Mouse (Mus musculus): ENCODE measurements around the gene Bin2. TPM values are rescaled to one million over a fixed set of nuclear protein-coding genes. Genes with fewer than 3 reads are reported as not detected.

Gene Bin2
- polyA plus RNA-seq, 1 experiment from 2014 or later, result 40.6 TPM

- WGBS (ENCODE audit: insufficient replicate concordance), result 35% methylated on average over 6 of the region's 6 CpGs
- peaks cover 77% of the 10 kb centered on the region for H3K4me1 ChIP-seq
- H3K4me2 ChIP-seq, result peak overlapping the region; percentile 74
- no peaks in the 10 kb centered on the region for H3K36me3 ChIP-seq
- H3K9me3 ChIP-seq (replicated peaks), result no peaks in the 10 kb centered on the region
- ATAC-seq, result no peak
- H3K9ac ChIP-seq, result no peak overlapping the region
- no peaks in the 10 kb centered on the region for H3K27me3 ChIP-seq (replicated peaks)
- peak overlapping the region; percentile 66 for H3K27ac ChIP-seq
- peak overlapping the region; percentile 68 for H3K4me3 ChIP-seq
Observed at GRCm38 (mm10) chr15:100667420-100667819, 1.9 kb downstream of the Bin2 start.

GRCm38 (mm10) chr15:100666851-100667250 lies 2.5 kb downstream of the Bin2 start:
- WGBS (ENCODE audit: insufficient replicate concordance), result 7% methylated on average over 12 of the region's 12 CpGs
- no peaks in the 10 kb centered on the region for H3K36me3 ChIP-seq
- ATAC-seq, result no peak
- H3K9ac ChIP-seq, result 0 out of 2 replicates have a peak overlapping the region, but pooled peaks have one; percentile 2
- H3K27ac ChIP-seq, result peak overlapping the region; percentile 66
- peak overlapping the region; percentile 74 for H3K4me2 ChIP-seq
- no peaks in the 10 kb centered on the region for H3K9me3 ChIP-seq (replicated peaks)
- H3K4me3 ChIP-seq, result peak overlapping the region; percentile 68
- peaks cover 81% of the 10 kb centered on the region for H3K4me1 ChIP-seq
- no peaks in the 10 kb centered on the region for H3K27me3 ChIP-seq (replicated peaks)

- no peaks in the 10 kb centered on the region for H3K36me3 ChIP-seq
- H3K4me3 ChIP-seq, result peak overlapping the region; percentile 16
- ATAC-seq, result peak; percentile 43; the same call in 1 of the 2 replicates
- H3K4me2 ChIP-seq, result peak overlapping the region; percentile 74
- H3K4me1 ChIP-seq, result peaks cover 77% of the 10 kb centered on the region
- 3% methylated on average over 7 of the region's 7 CpGs for WGBS (ENCODE audit: insufficient replicate concordance)
- H3K9me3 ChIP-seq (replicated peaks), result no peaks in the 10 kb centered on the region
- H3K27me3 ChIP-seq (replicated peaks), result no peaks in the 10 kb centered on the region
- peak overlapping the region; percentile 66 for H3K27ac ChIP-seq
- H3K9ac ChIP-seq, result peak overlapping the region; percentile 22; the same call in 1 of the 2 replicates
Observed at GRCm38 (mm10) chr15:100666219-100666696, 3.1 kb downstream of the Bin2 start.

- WGBS (ENCODE audit: insufficient replicate concordance), result 26% methylated on average over 9 of the region's 9 CpGs
- H3K4me3 ChIP-seq, result peak overlapping the region; percentile 16
- no peak for ATAC-seq
- H3K9me3 ChIP-seq (replicated peaks), result no peaks in the 10 kb centered on the region
- peak overlapping the region; percentile 74 for H3K4me2 ChIP-seq
- H3K27me3 ChIP-seq (replicated peaks), result no peaks in the 10 kb centered on the region
- peaks cover 77% of the 10 kb centered on the region for H3K4me1 ChIP-seq
- H3K36me3 ChIP-seq, result no peaks in the 10 kb centered on the region
- H3K9ac ChIP-seq, result peak overlapping the region; percentile 22; the same call in 1 of the 2 replicates
- H3K27ac ChIP-seq, result peak overlapping the region; percentile 66
Observed at GRCm38 (mm10) chr15:100665411-100666218, 3.7 kb downstream of the Bin2 start.

GRCm38 (mm10) chr15:100664813-100665274 lies 4.5 kb downstream of the Bin2 start:
- no peaks in the 10 kb centered on the region for H3K36me3 ChIP-seq
- no peak for ATAC-seq
- H3K27ac ChIP-seq, result no peak overlapping the region
- peaks cover 74% of the 10 kb centered on the region for H3K4me1 ChIP-seq
- H3K9ac ChIP-seq, result no peak overlapping the region
- no peak overlapping the region for H3K4me3 ChIP-seq
- 32% methylated on average over 9 of the region's 9 CpGs for WGBS (ENCODE audit: insufficient replicate concordance)
- no peaks in the 10 kb centered on the region for H3K27me3 ChIP-seq (replicated peaks)
- H3K9me3 ChIP-seq (replicated peaks), result no peaks in the 10 kb centered on the region
- H3K4me2 ChIP-seq, result peak overlapping the region; percentile 74; the same call in 1 of the 2 replicates

- no peak for ATAC-seq
- H3K9me3 ChIP-seq (replicated peaks), result no peaks in the 10 kb centered on the region
- WGBS (ENCODE audit: insufficient replicate concordance), result 73% methylated on average over 5 of the region's 5 CpGs
Observed at GRCm38 (mm10) chr15:100660805-100661204, 8.5 kb downstream of the Bin2 start.

GRCm38 (mm10) chr15:100660306-100660705 lies 9.0 kb downstream of the Bin2 start:
- H3K9ac ChIP-seq, result no peak overlapping the region
- H3K9me3 ChIP-seq (replicated peaks), result no peaks in the 10 kb centered on the region
- WGBS (ENCODE audit: insufficient replicate concordance), result 64% methylated on average over 9 of the region's 9 CpGs
- no peak overlapping the region for H3K4me2 ChIP-seq
- no peak overlapping the region for H3K27ac ChIP-seq
- H3K4me3 ChIP-seq, result no peak overlapping the region
- peaks cover 37% of the 10 kb centered on the region for H3K4me1 ChIP-seq
- peaks cover 20% of the 10 kb centered on the region for H3K36me3 ChIP-seq
- no peak for ATAC-seq
- H3K27me3 ChIP-seq (replicated peaks), result no peaks in the 10 kb centered on the region

More at GRCm38 (mm10) chr15:100660805-100661204, 8.5 kb downstream of the Bin2 start:
- H3K4me2 ChIP-seq, result no peak overlapping the region
- H3K4me1 ChIP-seq, result peaks cover 42% of the 10 kb centered on the region
- no peak overlapping the region for H3K4me3 ChIP-seq
- H3K27me3 ChIP-seq (replicated peaks), result no peaks in the 10 kb centered on the region
- H3K36me3 ChIP-seq, result peaks cover 19% of the 10 kb centered on the region
- no peak overlapping the region for H3K9ac ChIP-seq
- no peak overlapping the region for H3K27ac ChIP-seq

GRCm38 (mm10) chr15:100655201-100655600 lies 14.2 kb downstream of the Bin2 start:
- Histone ChIP-seq H3K4me3 (no peak overlapping the region), H3K27me3 (replicated peaks) (no peaks in the 10 kb centered on the region), H3K4me1 (peaks cover 16% of the 10 kb centered on the region), H3K9ac (no peak overlapping the region), H3K27ac (no peak overlapping the region), H3K9me3 (replicated peaks) (no peaks in the 10 kb centered on the region), H3K4me2 (no peak overlapping the region), H3K36me3 (peaks cover 22% of the 10 kb centered on the region)
- ATAC-seq, result no peak
- 70% methylated on average over 5 of the region's 5 CpGs for WGBS (ENCODE audit: insufficient replicate concordance)

- no peak overlapping the region for H3K4me2 ChIP-seq
- no peak for ATAC-seq
- no peak overlapping the region for H3K27ac ChIP-seq
- H3K4me3 ChIP-seq, result no peak overlapping the region
- WGBS (ENCODE audit: insufficient replicate concordance), result 47% methylated on average over 1 of the region's 1 CpGs
- peaks cover 25% of the 10 kb centered on the region for H3K36me3 ChIP-seq
- H3K9me3 ChIP-seq (replicated peaks), result no peaks in the 10 kb centered on the region
- H3K4me1 ChIP-seq, result peaks cover 18% of the 10 kb centered on the region
- H3K27me3 ChIP-seq (replicated peaks), result no peaks in the 10 kb centered on the region
- H3K9ac ChIP-seq, result no peak overlapping the region
Observed at GRCm38 (mm10) chr15:100654271-100654670, 15.1 kb downstream of the Bin2 start.

- Histone ChIP-seq H3K36me3 (peaks cover 23% of the 10 kb centered on the region), H3K9me3 (replicated peaks) (no peaks in the 10 kb centered on the region), H3K9ac (no peak overlapping the region), H3K4me3 (no peak overlapping the region), H3K27me3 (replicated peaks) (no peaks in the 10 kb centered on the region), H3K4me2 (no peak overlapping the region), H3K4me1 (peaks cover 14% of the 10 kb centered on the region), H3K27ac (no peak overlapping the region)
- WGBS (ENCODE audit: insufficient replicate concordance), result 51% methylated on average over 9 of the region's 9 CpGs
- ATAC-seq, result peak; percentile 57; the same call in 1 of the 2 replicates
Observed at GRCm38 (mm10) chr15:100651610-100652009, 17.7 kb downstream of the Bin2 start.

GRCm38 (mm10) chr15:100650111-100650510 lies 19.2 kb downstream of the Bin2 start:
- H3K9me3 ChIP-seq (replicated peaks), result no peaks in the 10 kb centered on the region
- no peak overlapping the region for H3K9ac ChIP-seq
- no peaks in the 10 kb centered on the region for H3K27me3 ChIP-seq (replicated peaks)
- H3K4me2 ChIP-seq, result no peak overlapping the region
- WGBS (ENCODE audit: insufficient replicate concordance), result 79% methylated on average over 10 of the region's 10 CpGs
- H3K4me1 ChIP-seq, result peaks cover 14% of the 10 kb centered on the region
- peaks cover 20% of the 10 kb centered on the region for H3K36me3 ChIP-seq
- H3K27ac ChIP-seq, result no peak overlapping the region
- H3K4me3 ChIP-seq, result no peak overlapping the region
- no peak for ATAC-seq

GRCm38 (mm10) chr15:100646161-100646560 lies 23.2 kb downstream of the Bin2 start:
- H3K27me3 ChIP-seq (replicated peaks), result no peaks in the 10 kb centered on the region
- no peak overlapping the region for H3K4me2 ChIP-seq
- 75% methylated on average over 6 of the region's 6 CpGs for WGBS (ENCODE audit: insufficient replicate concordance)

More at GRCm38 (mm10) chr15:100646161-100646560, 23.2 kb downstream of the Bin2 start:
- Histone ChIP-seq H3K9ac (no peak overlapping the region), H3K9me3 (replicated peaks) (no peaks in the 10 kb centered on the region), H3K27ac (no peak overlapping the region), H3K36me3 (peaks cover 32% of the 10 kb centered on the region), H3K4me3 (no peak overlapping the region), H3K4me1 (0 out of 2 replicates have a peak, but pooled peaks cover 5% of the 10 kb centered on the region)
- ATAC-seq, result no peak

Data from liver, embryonic 12.5 days (tissue).